In genomic region chr12:35200110-35200509, GRCm38 (mm10) we compare ENCODE assay signal across 28 mouse cellular contexts.
DNase-seq lines count a peak whose midpoint lies in the region; ATAC-seq and TF ChIP-seq lines count a peak whose summit lies in the region.
"Had no signal": no experiment of that assay in that cellular context is flagged by ENCODE, and none has a peak within 500 bp of the region (broad histone marks: within the 10 kb centered on the region; RNA-seq: fewer than 3 reads in every experiment).

No protein-coding gene starts in this region.

- H3K4me2 ChIP-seq in kidney, embryonic 16.5 days (replicated peaks; ENCODE audit: low read depth, low read length), result no peak overlapping the region
- H3K4me2 ChIP-seq in embryonic facial prominence, embryonic 15.5 days (replicated peaks), result no peak overlapping the region
- H3K4me2 ChIP-seq in limb, embryonic 14.5 days (replicated peaks; ENCODE audit: low read depth, low read length, severe bottlenecking), result no peak overlapping the region
- H3K4me2 ChIP-seq: forebrain, embryonic 13.5 days; intestine, embryonic 15.5 days; liver, embryonic 15.5 days; lung, embryonic 14.5 days had no signal

- TF ChIP-seq POLR2A in limb, embryonic 14.5 days (IDR thresholded peaks at IDR 0.05; ENCODE audit: borderline replicate concordance, extremely low read depth, insufficient read depth, insufficient read length), result no peak

- H3K27ac ChIP-seq in kidney, embryonic 16.5 days (ENCODE audit: low read length), result no peak overlapping the region
- H3K27ac ChIP-seq in embryonic facial prominence, embryonic 15.5 days (replicated peaks), result 0 out of 2 replicates have a peak overlapping the region, but pooled peaks have one; percentile 45
- no peak overlapping the region for H3K27ac ChIP-seq in limb, embryonic 14.5 days (replicated peaks; ENCODE audit: low read depth, low read length)
- H3K27ac ChIP-seq: forebrain, embryonic 13.5 days; hindbrain, embryonic 10.5 days; intestine, embryonic 15.5 days; liver, embryonic 15.5 days; midbrain, embryonic 10.5 days had no signal

- H3K36me3 ChIP-seq in kidney, embryonic 16.5 days (ENCODE audit: insufficient read depth, low read length), result no peaks in the 10 kb centered on the region
- no peaks in the 10 kb centered on the region for H3K36me3 ChIP-seq in embryonic facial prominence, embryonic 15.5 days
- H3K36me3 ChIP-seq in limb, embryonic 14.5 days (ENCODE audit: control insufficient read depth, insufficient read depth, low read length), result no peaks in the 10 kb centered on the region
- H3K36me3 ChIP-seq: hindbrain, embryonic 10.5 days; intestine, embryonic 15.5 days; liver, embryonic 15.5 days; midbrain, embryonic 10.5 days had no signal

- DNase-seq in embryo, embryonic 10.5 days (ENCODE audit: low spot score), result peak; percentile 31
- DNase-seq in embryo, embryonic 10 days (ENCODE audit: low spot score), result no peak
- DNase-seq in kidney, postnatal 10 days, result no peak
- DNase-seq in limb, embryonic 14.5 days (ENCODE audit: low spot score), result peak; percentile 22
- DNase-seq in thymus, postnatal 14 days, result no peak
- no peak for DNase-seq in left cerebral cortex, adult 8-10 months (ENCODE audit: low spot score in 2 of 2)
- DNase-seq: adrenal gland, adult 2 months; adrenal gland, postnatal 36 days; cerebellum, adult 2 months; cerebellum, postnatal 25 days; gastrocnemius, postnatal 10 days; heart, postnatal 14 days; kidney, adult 8-10 months; layer of hippocampus, adult 9-11 months; lung, embryonic 14.5 days; lung, postnatal 14 days; right cerebral cortex, postnatal 25 days had no signal

- H3K4me3 ChIP-seq in kidney, embryonic 16.5 days (ENCODE audit: low read length), result no peak overlapping the region
- no peak overlapping the region for H3K4me3 ChIP-seq in embryonic facial prominence, embryonic 15.5 days (replicated peaks)
- H3K4me3 ChIP-seq in limb, embryonic 14.5 days (replicated peaks; ENCODE audit: low read length), result no peak overlapping the region
- H3K4me3 ChIP-seq: forebrain, embryonic 13.5 days; hindbrain, embryonic 10.5 days; intestine, embryonic 15.5 days; liver, embryonic 15.5 days; midbrain, embryonic 10.5 days had no signal

- peak; percentile 65; the same call in 1 of the 2 replicates for ATAC-seq in kidney, embryonic 16.5 days (ENCODE audit: low FRiP score, low TSS enrichment)
- peak; percentile 49; the same call in 1 of the 2 replicates for ATAC-seq in embryonic facial prominence, embryonic 15.5 days (ENCODE audit: insufficient number of reproducible peaks, low FRiP score, low TSS enrichment, low read depth)
- no peak for ATAC-seq in limb, embryonic 14.5 days (ENCODE audit: low FRiP score, low read depth)
- ATAC-seq: activated CD4-positive, CD25-positive, alpha-beta regulatory T cell, adult 4 months; forebrain, embryonic 13.5 days; hindbrain, embryonic 16.5 days; intestine, embryonic 15.5 days; midbrain, embryonic 16.5 days had no signal

- WGBS in kidney, embryonic 16.5 days, result 36% methylated on average over 5 of the region's 5 CpGs
- 27% methylated on average over 5 of the region's 5 CpGs for WGBS in embryonic facial prominence, embryonic 15.5 days
- 22% methylated on average over 5 of the region's 5 CpGs for WGBS in limb, embryonic 14.5 days

- no peaks in the 10 kb centered on the region for H3K4me1 ChIP-seq in kidney, embryonic 16.5 days (ENCODE audit: insufficient read depth, low read length)
- no peaks in the 10 kb centered on the region; the same call in 1 of the 2 replicates for H3K4me1 ChIP-seq in embryonic facial prominence, embryonic 15.5 days
- H3K4me1 ChIP-seq in limb, embryonic 14.5 days (ENCODE audit: control insufficient read depth, insufficient read depth, low read length), result 0 out of 2 replicates have a peak, but pooled peaks cover 2% of the 10 kb centered on the region
- H3K4me1 ChIP-seq: forebrain, embryonic 13.5 days; hindbrain, embryonic 10.5 days; intestine, embryonic 15.5 days; liver, embryonic 15.5 days had no signal

- no peaks in the 10 kb centered on the region for H3K27me3 ChIP-seq in kidney, embryonic 16.5 days (ENCODE audit: insufficient read depth, low read length)
- H3K27me3 ChIP-seq in embryonic facial prominence, embryonic 15.5 days, result no peaks in the 10 kb centered on the region
- H3K27me3 ChIP-seq in limb, embryonic 14.5 days (ENCODE audit: control insufficient read depth, insufficient read depth, low read length), result no peaks in the 10 kb centered on the region
- H3K27me3 ChIP-seq: CH12.LX; forebrain, embryonic 13.5 days; intestine, embryonic 15.5 days; liver, embryonic 15.5 days had no signal

- no peak overlapping the region for H3K9ac ChIP-seq in kidney, embryonic 16.5 days (replicated peaks; ENCODE audit: low read length)
- no peak overlapping the region for H3K9ac ChIP-seq in embryonic facial prominence, embryonic 15.5 days
- no peak overlapping the region for H3K9ac ChIP-seq in limb, embryonic 14.5 days (ENCODE audit: low read depth, low read length, severe bottlenecking)
- H3K9ac ChIP-seq: forebrain, embryonic 13.5 days; intestine, embryonic 15.5 days; liver, embryonic 15.5 days; lung, embryonic 14.5 days had no signal

- no peaks in the 10 kb centered on the region for H3K9me3 ChIP-seq in kidney, embryonic 16.5 days (ENCODE audit: low read length)
- no peaks in the 10 kb centered on the region for H3K9me3 ChIP-seq in embryonic facial prominence, embryonic 15.5 days (replicated peaks)
- H3K9me3 ChIP-seq in limb, embryonic 14.5 days (ENCODE audit: control insufficient read depth, low read length), result no peaks in the 10 kb centered on the region
- H3K9me3 ChIP-seq: forebrain, embryonic 13.5 days; hindbrain, embryonic 10.5 days; intestine, embryonic 15.5 days; liver, embryonic 15.5 days; midbrain, embryonic 10.5 days had no signal

Comparison
In these comparisons a context has a peak if more than half of its experiments do, and no peak if none do; other contexts are left out.
1. DNase-seq: peak in embryo, embryonic 10.5 days (single experiment) and limb, embryonic 14.5 days (single experiment); none in embryo, embryonic 10 days (single experiment), kidney, postnatal 10 days (single experiment), thymus, postnatal 14 days (single experiment) and left cerebral cortex, adult 8-10 months (0 of 2).